ENCODE assay signal across 10 mouse cellular contexts in the genomic region with DNA sequence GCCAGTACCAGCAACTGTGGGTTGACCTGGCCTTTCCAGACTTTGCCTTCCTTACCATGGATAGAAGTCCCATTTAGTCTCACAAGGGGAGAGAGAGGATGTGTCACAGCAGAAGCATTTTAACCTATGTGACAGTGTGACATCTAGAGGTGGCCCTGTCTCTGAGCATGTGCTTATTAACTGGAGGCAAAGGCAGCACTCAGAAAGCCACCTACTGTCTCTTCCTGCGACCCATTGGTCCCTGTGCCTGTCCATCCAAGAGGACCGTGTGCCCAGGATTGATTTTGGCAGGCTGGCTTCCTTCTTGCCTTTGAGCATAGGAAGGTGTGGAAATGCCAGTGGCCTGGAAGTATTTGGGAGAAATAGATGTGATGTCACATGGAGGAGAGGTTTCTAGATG. TPM values are rescaled to one million over a fixed set of nuclear protein-coding genes. Genes with fewer than 3 reads are reported as not detected.
DNase-seq lines count a peak whose midpoint lies in the region; ATAC-seq lines count a peak whose summit lies in the region.
"Had no signal": no experiment of that assay in that cellular context is flagged by ENCODE, and none has a peak within 500 bp of the region (broad histone marks: within the 10 kb centered on the region; RNA-seq: fewer than 3 reads in every experiment).

No protein-coding gene starts in this region.

- H3K36me3 ChIP-seq in heart, embryonic 15.5 days, result no peaks in the 10 kb centered on the region
- no peaks in the 10 kb centered on the region for H3K36me3 ChIP-seq in forebrain, embryonic 14.5 days (ENCODE audit: control insufficient read depth, insufficient read depth, low read length)
- H3K36me3 ChIP-seq in limb, embryonic 15.5 days, result no peaks in the 10 kb centered on the region

- H3K4me2 ChIP-seq in heart, embryonic 15.5 days, result peak overlapping the region; percentile 15; the same call in 1 of the 2 replicates
- no peak overlapping the region for H3K4me2 ChIP-seq in forebrain, embryonic 14.5 days (ENCODE audit: low read length)
- H3K4me2 ChIP-seq in limb, embryonic 15.5 days, result 0 out of 2 replicates have a peak overlapping the region, but pooled peaks have one; percentile 34

- peaks cover 72% of the 10 kb centered on the region for H3K4me1 ChIP-seq in heart, embryonic 15.5 days (replicated peaks)
- peaks cover 27% of the 10 kb centered on the region for H3K4me1 ChIP-seq in forebrain, embryonic 14.5 days (ENCODE audit: control insufficient read depth, insufficient read depth, low read length)
- peaks cover 82% of the 10 kb centered on the region for H3K4me1 ChIP-seq in limb, embryonic 15.5 days

- DNase-seq in heart, postnatal 36 days, result no peak
- peak; percentile 50 for DNase-seq in Muller cell, postnatal 12 days (ENCODE audit: inconsistent ontology term)
- no peak for DNase-seq in forebrain, embryonic 14.5 days (ENCODE audit: low spot score)
- no peak for DNase-seq in left cerebral cortex, postnatal 4 days
- DNase-seq in cerebellum, adult 11-12 months, result no peak
- DNase-seq in ovary, postnatal 14 days (ENCODE audit: low spot score), result no peak
- DNase-seq: kidney, adult 8-10 months; lung, postnatal 4 days had no signal

- intact Hi-C loops in heart, postnatal 36 days (cut with DNase I), result no loop called here
- intact Hi-C loops in left cerebral cortex, postnatal 4 days (cut with DNase I), result no loop called here

- ATAC-seq in heart, embryonic 15.5 days (replicated peaks; ENCODE audit: insufficient number of reproducible peaks, insufficient read depth, low FRiP score, low read depth), result no peak
- no peak for ATAC-seq in forebrain, embryonic 14.5 days
- ATAC-seq in limb, embryonic 15.5 days (ENCODE audit: insufficient number of reproducible peaks, low FRiP score, low TSS enrichment, low read depth), result no peak

- 32% methylated on average over 2 of the region's 2 CpGs for WGBS in heart, embryonic 15.5 days
- 58% methylated on average over 2 of the region's 2 CpGs for WGBS in forebrain, embryonic 14.5 days
- WGBS in limb, embryonic 15.5 days, result 46% methylated on average over 2 of the region's 2 CpGs

- no peak overlapping the region for H3K4me3 ChIP-seq in heart, embryonic 15.5 days
- no peak overlapping the region for H3K4me3 ChIP-seq in forebrain, embryonic 14.5 days (ENCODE audit: low read depth, low read length)
- no peak overlapping the region for H3K4me3 ChIP-seq in limb, embryonic 15.5 days

- H3K27ac ChIP-seq in heart, embryonic 15.5 days, result peak overlapping the region; percentile 73
- H3K27ac ChIP-seq in forebrain, embryonic 14.5 days (ENCODE audit: low read depth, low read length), result peak overlapping the region; percentile 48; the same call in 1 of the 2 replicates
- peak overlapping the region; percentile 89 for H3K27ac ChIP-seq in limb, embryonic 15.5 days

- no peak overlapping the region for H3K9ac ChIP-seq in heart, embryonic 15.5 days
- no peak overlapping the region for H3K9ac ChIP-seq in forebrain, embryonic 14.5 days (ENCODE audit: low read length)
- H3K9ac ChIP-seq in limb, embryonic 15.5 days, result no peak overlapping the region

- H3K27me3 ChIP-seq in heart, embryonic 15.5 days, result no peaks in the 10 kb centered on the region
- H3K27me3 ChIP-seq in forebrain, embryonic 14.5 days (replicated peaks; ENCODE audit: control insufficient read depth, insufficient read depth, low read length), result no peaks in the 10 kb centered on the region
- H3K27me3 ChIP-seq in limb, embryonic 15.5 days, result no peaks in the 10 kb centered on the region

- H3K9me3 ChIP-seq in heart, embryonic 15.5 days (replicated peaks), result no peaks in the 10 kb centered on the region
- H3K9me3 ChIP-seq in forebrain, embryonic 14.5 days (replicated peaks; ENCODE audit: control insufficient read depth, low read length), result no peaks in the 10 kb centered on the region
- no peaks in the 10 kb centered on the region for H3K9me3 ChIP-seq in limb, embryonic 15.5 days

RNA-seq across cellular contexts. Expression of a gene that starts 22.0 kb away (rescaled TPM):
- 38.0 and 45.0 TPM in 2 replicates for polyA plus RNA-seq in heart, embryonic 15.5 days (2015; fragmentation: Nextera tagmentation; extraction: Ambion mirVana)
- 10 to 100 TPM in 1 of 2 experiments, 1 to 10 TPM in 1; 9.9 to 13.2 TPM for total RNA-seq in heart, postnatal 36 days (2021)
- polyA plus RNA-seq in forebrain, embryonic 14.5 days (2014; fragmentation: Nextera tagmentation; extraction: Ambion mirVana), result 30.0 and 45.6 TPM in 2 replicates
- 52.6 and 54.8 TPM in 2 replicates for polyA plus RNA-seq in limb, embryonic 15.5 days (2015; fragmentation: Nextera tagmentation; extraction: Ambion mirVana)
- 100 to 1,000 TPM in 1 of 2 experiments, 10 to 100 TPM in 1; 96.4 to 101 TPM for total RNA-seq in left cerebral cortex, postnatal 4 days (2021)
